Mouse (Mus musculus) regulatory T cell (primary cell): ENCODE data around the gene Proser1.

ENCODE experiments used
- in situ Hi-C: fragments of 300-600 bp; cut with MboI, MseI; formaldehyde crosslinking; loops from one replicate; pipeline ENCODE4 v1.15.1; 2025; ENCODE audit warnings: high pct_unique_total_duplicates

The Proser1 gene

GRCm38 (mm10) chr3:53463046-53463764, at the start of gene Proser1, which contains the start of gene Nhlrc3:
Gene Proser1 (plus strand): TSS chr3:53463666.
Gene Nhlrc3 (minus strand): TSS chr3:53463332.
- in situ Hi-C loops, result loop anchor here (10.0 to 25.0 kb wide), 2 partner anchors 402 to 601 kb away; partner anchors contain the start of gene Ufm1

- in situ Hi-C loops, result no loop called here
These were observed 49.5 kb upstream of the Proser1 start for GRCm38 (mm10) chr3:53413959-53414358.

- in situ Hi-C loops, result no loop called here
These were observed 47.4 kb upstream of the Proser1 start for GRCm38 (mm10) chr3:53416036-53416506.

GRCm38 (mm10) chr3:53417701-53418100, 45.8 kb upstream of the Proser1 start:
- in situ Hi-C loops, result no loop called here

GRCm38 (mm10) chr3:53421656-53422055, 41.8 kb upstream of the Proser1 start:
- in situ Hi-C loops, result no loop called here

- in situ Hi-C loops, result no loop called here
These were observed 40.8 kb upstream of the Proser1 start for GRCm38 (mm10) chr3:53422691-53423090.

- in situ Hi-C loops, result no loop called here
These were observed 39.9 kb upstream of the Proser1 start for GRCm38 (mm10) chr3:53423576-53423975.

GRCm38 (mm10) chr3:53434610-53435009, 28.9 kb upstream of the Proser1 start:
- in situ Hi-C loops, result no loop called here

GRCm38 (mm10) chr3:53436550-53436949, 26.9 kb upstream of the Proser1 start:
- in situ Hi-C loops, result no loop called here

GRCm38 (mm10) chr3:53445540-53445939, 17.9 kb upstream of the Proser1 start:
- in situ Hi-C loops, result no loop called here

GRCm38 (mm10) chr3:53446801-53447200, 16.7 kb upstream of the Proser1 start:
- in situ Hi-C loops, result no loop called here

GRCm38 (mm10) chr3:53448208-53448607, 15.3 kb upstream of the Proser1 start:
- in situ Hi-C loops, result no loop called here

- in situ Hi-C loops, result loop anchor here (10.0 to 25.0 kb wide), 2 partner anchors 588 to 1096 kb away; no protein-coding TSS in a partner anchor
These were observed 12.8 kb upstream of the Proser1 start for GRCm38 (mm10) chr3:53450666-53451065.

- in situ Hi-C loops, result loop anchor here (10.0 to 25.0 kb wide), 2 partner anchors 590 to 1098 kb away; no protein-coding TSS in a partner anchor
These were observed 11.1 kb upstream of the Proser1 start for GRCm38 (mm10) chr3:53452351-53452750.

GRCm38 (mm10) chr3:53453346-53453745, 10.1 kb upstream of the Proser1 start:
- in situ Hi-C loops, result loop anchor here (10.0 to 25.0 kb wide), 2 partner anchors 591 to 1099 kb away; no protein-coding TSS in a partner anchor

GRCm38 (mm10) chr3:53454005-53454404, 9.5 kb upstream of the Proser1 start:
- in situ Hi-C loops, result loop anchor here (10.0 to 25.0 kb wide), 2 partner anchors 592 to 1099 kb away; no protein-coding TSS in a partner anchor

- in situ Hi-C loops, result loop anchor here (10.0 to 25.0 kb wide), 2 partner anchors 592 to 1100 kb away; no protein-coding TSS in a partner anchor
These were observed 8.9 kb upstream of the Proser1 start for GRCm38 (mm10) chr3:53454561-53454960.

GRCm38 (mm10) chr3:53454984-53455383, 8.5 kb upstream of the Proser1 start:
- in situ Hi-C loops, result loop anchor here (5.0 to 25.0 kb wide), 3 partner anchors 428 to 1100 kb away; no protein-coding TSS in a partner anchor

GRCm38 (mm10) chr3:53457750-53458149, 5.7 kb upstream of the Proser1 start:
- in situ Hi-C loops, result loop anchor here (5.0 to 25.0 kb wide), 3 partner anchors 430 to 1103 kb away; no protein-coding TSS in a partner anchor

- in situ Hi-C loops, result loop anchor here (10.0 to 25.0 kb wide), 2 partner anchors 405 to 598 kb away; partner anchors contain the start of gene Ufm1
These were observed 3.4 kb upstream of the Proser1 start for GRCm38 (mm10) chr3:53460106-53460505.

- in situ Hi-C loops, result loop anchor here (10.0 to 25.0 kb wide), 2 partner anchors 402 to 600 kb away; partner anchors contain the start of gene Ufm1
These were observed 793 bp upstream of the Proser1 start for GRCm38 (mm10) chr3:53462701-53463045.

GRCm38 (mm10) chr3:53463765-53464114, 274 bp downstream of the Proser1 start:
- in situ Hi-C loops, result loop anchor here (10.0 to 25.0 kb wide), 2 partner anchors 401 to 601 kb away; partner anchors contain the start of gene Ufm1
